Mouse (Mus musculus): ENCODE measurements around the gene Hap1.

GRCm38 (mm10) chr11:100327316-100327715 is 28.6 kb downstream of the Hap1 start:
- no peak for TF ChIP-seq POLR2A (IDR thresholded peaks at IDR 0.05; ENCODE audit: control insufficient read depth, extremely low read depth, insufficient read depth, low read length, poor library complexity)
- no peak for TF ChIP-seq CTCF (IDR thresholded peaks at IDR 0.05; ENCODE audit: borderline replicate concordance, control insufficient read depth, extremely low read depth, insufficient read depth, low read length, poor library complexity)
